Mouse (Mus musculus) olfactory bulb, adult 2 months (tissue): ENCODE measurements around the gene Nop2.

Source experiments
- CTCF ChIP-seq: fragments of 200-500 bp; IDR thresholded peaks from 2 replicates; pipeline ENCODE4 v1.5.1; 2012; ENCODE audit warnings: low read depth, mild to moderate bottlenecking, low read length, moderate library complexity; ENCODE audit not compliant: insufficient read depth
- POLR2A ChIP-seq: fragments of 200-500 bp; IDR thresholded peaks from 2 replicates; pipeline ENCODE4 v1.6.1; 2012; ENCODE audit warnings: mild to moderate bottlenecking, low read depth, low read length, moderate library complexity; ENCODE audit not compliant: insufficient read depth

GRCm38 (mm10) chr6:125190816-125191215 lies 59.1 kb downstream of the Nop2 start:
- TF ChIP-seq POLR2A (no peak), CTCF (no peak)
